Mouse (Mus musculus) gastrocnemius, adult 8-10 months (tissue): Measurements from ENCODE around the gene Gimap1. TPM values are rescaled to one million over a fixed set of nuclear protein-coding genes. Genes with fewer than 3 reads are reported as not detected.

Experiments
- DNase-seq, 2 experiments: peaks; one replicate each; pipeline ENCODE4 v3.0.0; 2022; ENCODE audit warnings: low spot score in 2 of 2
- total RNA-seq, 4 experiments: library from RNA; stranded (reverse); gene quantifications; 2 replicates each; pipeline ENCODE4 v1.2.4; 2022

Gene Gimap1
- total RNA-seq, 4 experiments from 2014 or later, result 1.5 to 3.1 (median 2.2) TPM

GRCm38 (mm10) chr6:48739780-48740055 lies 864 bp downstream of the Gimap1 start:
- no peak for DNase-seq

DNA sequence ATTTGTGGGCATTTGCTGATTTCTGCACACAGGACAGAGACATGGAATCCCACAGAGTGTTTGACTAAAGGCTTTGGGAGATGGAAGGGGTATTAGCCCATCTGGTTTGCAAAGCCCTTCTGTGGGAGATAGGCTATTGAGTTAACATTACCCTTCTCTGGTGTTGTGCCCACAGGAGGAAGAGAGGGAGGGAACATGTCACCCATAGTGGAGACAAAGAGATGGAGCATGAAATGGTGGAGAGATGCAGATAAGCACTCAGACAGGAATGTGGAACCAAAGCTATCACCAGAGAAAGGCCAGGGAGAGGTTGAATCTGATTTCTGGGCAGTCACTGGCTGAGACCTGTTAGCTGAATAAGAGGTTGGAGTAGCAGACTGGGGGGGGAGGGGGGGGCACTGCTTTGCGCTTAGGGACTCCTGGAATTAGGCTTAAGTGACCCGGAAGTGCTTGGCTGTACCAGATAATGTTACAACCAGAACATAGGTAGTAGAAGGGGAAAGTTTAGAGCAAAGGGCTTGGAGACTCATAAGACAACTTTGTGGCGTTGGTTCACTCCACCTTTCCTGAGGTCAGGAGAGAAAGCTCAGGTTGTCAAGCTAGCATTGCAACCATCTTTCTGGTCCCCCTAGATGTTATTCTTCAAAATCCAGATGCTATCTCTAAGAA lies 1.8 kb downstream of the Gimap1 start:
- no peak for DNase-seq

DNA sequence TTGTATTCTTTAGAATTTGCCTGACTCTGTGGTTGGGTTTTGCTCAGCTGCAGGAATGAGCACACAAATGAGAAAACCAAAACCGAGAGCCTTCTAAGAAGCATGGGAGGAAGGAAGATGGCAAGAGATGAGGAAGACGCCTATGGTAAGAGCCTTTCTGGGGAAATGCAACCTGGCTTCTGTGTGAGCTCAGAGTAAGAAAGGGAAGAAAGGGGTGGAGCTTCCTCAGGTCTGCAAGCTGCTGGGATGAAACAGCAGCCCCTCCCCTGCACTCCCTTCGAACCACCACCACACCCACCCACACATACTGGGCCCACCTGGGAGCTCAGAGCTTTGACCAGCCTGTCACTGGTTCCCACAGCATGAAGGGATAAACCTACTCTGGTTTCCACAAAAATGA lies 2.4 kb downstream of the Gimap1 start:
- DNase-seq, result no peak

DNA sequence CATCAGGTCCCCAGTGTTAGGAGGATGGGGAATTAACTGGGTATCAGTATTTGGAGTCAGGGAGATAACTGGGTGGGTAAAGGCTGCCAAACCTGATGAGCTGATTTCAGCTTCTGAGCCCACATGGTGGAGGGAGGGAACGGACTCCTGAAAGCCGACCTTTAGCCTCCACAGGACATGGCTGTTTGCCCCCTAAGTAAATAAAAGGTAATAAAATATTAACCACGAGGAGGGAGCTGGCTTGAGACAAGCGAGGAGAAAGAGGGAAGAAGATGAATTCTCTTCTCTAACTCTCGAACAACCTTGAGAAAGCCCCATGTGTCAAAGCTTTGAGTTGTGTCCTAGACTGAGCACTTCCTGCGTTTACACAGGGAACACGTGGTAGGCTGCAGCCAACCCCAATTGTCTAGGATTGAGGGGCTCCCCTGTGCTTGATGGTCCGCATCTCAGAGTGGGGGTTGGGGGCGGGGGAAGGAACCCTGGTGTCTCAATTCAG lies 2.9 kb downstream of the Gimap1 start:
- DNase-seq, result no peak

GRCm38 (mm10) chr6:48742422-48743351 lies 3.8 kb downstream of the Gimap1 start:
- no peak for DNase-seq

GRCm38 (mm10) chr6:48745490-48745889 lies 6.6 kb downstream of the Gimap1 start:
- DNase-seq, result no peak

DNA sequence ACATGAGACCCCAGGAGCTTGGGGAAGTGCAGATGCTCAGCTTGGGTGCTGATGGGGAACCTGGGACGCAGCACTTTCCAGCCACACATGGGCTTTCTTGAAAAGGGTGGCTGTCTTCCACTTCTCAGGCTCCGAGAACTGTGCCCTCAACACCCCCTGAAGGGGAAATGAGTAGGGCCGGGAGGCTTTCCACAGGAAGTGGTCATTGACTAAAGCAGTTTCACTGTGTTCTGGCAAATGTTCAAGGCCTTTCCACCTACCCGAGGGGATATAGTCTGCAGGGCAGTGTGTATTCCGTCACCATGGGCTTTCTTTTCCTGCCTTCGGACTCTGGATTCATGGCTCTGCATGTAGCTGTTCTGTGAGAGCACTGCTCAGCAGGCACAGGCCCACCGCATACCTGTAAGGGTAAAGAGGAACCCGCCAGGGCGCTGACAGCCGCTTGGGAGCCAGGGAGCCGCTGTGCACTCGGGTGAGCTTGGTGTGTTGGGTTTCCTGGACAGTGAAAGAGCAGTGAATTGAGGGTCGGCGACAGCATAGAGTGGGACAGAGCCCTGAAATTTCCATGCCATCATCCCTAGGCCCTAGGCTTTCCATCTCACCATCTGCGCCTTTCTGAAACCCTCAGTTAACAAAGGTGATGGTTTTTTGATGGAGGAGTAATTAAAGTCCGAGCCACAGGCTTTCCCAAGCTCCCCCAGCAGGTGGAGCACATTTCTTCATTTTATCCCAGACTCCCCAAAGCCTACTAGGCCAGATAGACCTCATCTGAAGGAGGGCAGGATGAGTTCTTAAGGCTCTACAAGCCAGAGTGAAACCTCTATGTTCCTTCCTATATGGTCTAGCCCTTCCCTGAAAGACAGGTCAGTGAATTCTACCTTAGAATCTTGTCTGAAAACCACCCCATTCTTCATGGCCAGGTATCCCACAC lies 7.4 kb downstream of the Gimap1 start, which contains the start of gene Gimap5:
Gene Gimap5, plus strand, starts transcription at position 239 of the 931 bp plus-strand sequence.
- DNase-seq, result no peak

DNA sequence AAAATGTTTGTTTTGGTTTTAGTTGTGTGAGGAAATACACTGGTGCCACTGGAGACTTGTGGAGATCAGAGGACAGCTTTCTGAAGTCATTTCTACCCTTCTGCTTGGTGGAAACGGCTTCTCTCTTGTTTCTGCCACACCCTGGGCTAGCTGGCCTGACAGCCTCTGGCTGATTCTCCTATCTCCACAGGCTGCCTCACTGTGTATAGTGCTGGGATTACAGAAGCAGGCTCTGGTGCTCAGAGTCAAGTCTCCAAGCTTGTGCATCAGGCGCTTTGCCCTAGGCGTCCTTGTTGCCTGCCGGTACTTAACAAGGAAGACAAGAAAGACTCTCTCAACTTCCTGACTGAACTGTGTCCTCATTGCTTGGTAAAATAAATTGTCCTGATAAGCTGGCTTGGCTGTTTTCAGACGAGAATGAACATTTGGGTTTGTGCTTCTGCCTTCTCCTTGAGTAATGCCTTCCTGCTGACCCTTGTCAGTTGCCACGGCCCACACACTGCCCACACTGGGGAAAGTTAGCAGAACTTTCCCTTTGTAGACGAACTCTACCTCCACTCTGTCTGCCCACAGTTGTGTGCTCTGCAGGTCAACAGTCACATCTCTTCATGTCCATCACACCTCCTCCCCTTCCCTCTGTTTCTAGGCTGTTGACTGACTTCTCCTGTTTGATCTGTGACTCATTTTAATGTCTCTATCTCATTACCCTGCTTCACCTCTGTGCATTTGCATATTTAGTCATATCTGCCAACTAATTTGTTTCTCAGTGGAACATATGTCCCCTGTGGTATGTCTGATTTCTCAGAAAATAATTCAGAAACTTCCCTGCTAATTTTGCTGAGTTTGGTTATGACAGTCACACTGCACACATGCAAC lies 8.5 kb downstream of the Gimap1 start:
- no peak for DNase-seq

DNA sequence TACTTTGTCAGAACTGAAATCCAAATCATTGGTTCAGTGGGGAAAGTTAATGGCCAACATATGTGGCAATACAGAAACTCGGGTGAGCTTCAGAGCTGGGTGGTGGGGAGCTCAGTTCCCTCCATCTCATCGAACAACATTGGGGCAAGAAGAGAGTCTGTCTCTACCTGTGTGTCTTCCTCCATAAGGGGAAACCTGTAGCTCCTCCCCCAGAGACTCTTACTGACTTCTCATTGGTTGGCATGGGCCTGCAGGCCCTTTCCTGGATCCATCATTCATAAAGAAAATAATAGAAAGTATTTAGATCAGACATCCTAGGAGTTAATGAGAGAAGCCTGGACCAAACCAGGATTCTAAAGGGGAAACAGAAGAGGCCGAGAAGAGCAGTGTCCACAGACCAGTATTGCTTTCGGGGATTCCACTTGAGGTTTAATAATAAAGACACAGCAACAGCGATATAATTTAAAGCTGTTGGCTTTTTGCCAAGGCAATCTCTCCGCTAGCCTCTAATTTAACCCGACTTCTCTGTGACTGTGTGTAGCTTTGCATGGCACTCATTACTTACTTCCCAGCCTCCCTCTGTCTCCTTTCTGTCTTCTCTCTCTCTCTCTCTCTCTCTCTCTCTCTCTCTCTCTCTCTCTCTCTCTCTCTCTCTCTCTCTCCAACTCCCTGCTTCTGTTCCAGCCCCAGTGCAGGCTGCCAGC lies 24.9 kb downstream of the Gimap1 start:
- DNase-seq, result no peak

DNA sequence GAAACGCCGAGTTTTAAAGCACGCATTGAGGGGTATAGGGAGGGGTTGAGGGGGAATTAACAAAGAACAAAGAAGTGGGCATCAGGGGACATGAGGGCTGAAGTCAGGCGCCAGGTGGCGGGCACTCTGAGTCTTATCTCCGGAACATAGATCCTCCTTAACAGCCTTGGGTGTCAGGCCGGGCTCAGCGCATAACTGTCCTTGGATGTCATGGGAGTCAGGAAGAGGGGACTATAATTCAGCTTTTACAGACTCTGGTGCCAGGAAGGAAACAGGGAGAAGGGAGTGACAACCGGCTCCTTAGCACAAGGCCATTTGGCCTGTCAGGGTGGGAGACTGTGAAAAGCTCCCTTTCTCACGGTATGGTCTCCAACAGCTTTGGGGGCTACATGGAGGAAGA lies 25.6 kb downstream of the Gimap1 start:
- DNase-seq, result no peak

- no peak for DNase-seq
Observed at GRCm38 (mm10) chr6:48768178-48768869, 29.5 kb downstream of the Gimap1 start.

GRCm38 (mm10) chr6:48768933-48769332 lies 30.1 kb downstream of the Gimap1 start:
- no peak for DNase-seq

GRCm38 (mm10) chr6:48770696-48771095 lies 31.8 kb downstream of the Gimap1 start, which contains the start of gene Gimap3:
Gene Gimap3 (minus strand): TSS chr6:48770851.
- no peak for DNase-seq

DNA sequence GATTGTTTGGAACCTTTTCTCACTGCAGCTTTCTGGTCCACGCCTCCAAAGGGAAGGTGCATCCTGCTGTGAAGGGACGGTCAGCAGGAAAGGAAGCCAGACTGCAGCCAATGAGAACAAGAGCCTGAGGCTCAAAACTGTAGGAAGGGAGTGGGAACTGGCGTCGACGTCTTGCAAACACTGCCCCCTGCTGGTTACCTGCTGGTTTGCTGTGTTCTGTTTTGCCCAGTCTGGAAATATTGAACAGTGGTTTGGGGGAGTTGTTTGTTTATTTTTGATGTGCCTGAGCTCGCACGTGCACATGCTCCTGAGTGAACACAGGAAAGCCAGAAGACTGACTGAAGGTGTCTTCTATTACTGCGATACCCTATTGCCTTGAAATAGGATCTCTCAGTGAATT lies 33.2 kb downstream of the Gimap1 start:
- peak; percentile 49 to 52 for DNase-seq

DNA sequence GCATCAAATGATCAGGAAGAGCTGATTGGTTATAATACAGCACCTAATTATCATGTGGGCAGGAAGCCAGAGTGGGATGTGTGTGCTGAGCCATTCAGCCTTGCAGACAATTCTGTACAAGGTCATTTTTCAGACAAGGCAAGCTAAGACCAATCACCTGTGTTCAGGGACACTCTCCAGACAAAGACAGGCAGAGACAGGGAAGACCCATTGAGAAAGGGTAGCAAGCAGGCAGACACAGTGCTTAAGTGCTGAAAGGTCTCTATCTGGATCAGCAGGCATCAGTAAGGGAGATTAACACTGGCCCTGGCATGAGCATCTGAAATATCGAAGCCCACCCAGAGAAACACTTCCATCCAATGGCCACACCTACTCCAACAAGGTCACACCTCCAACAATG lies 45.6 kb downstream of the Gimap1 start:
- DNase-seq, result no peak

GRCm38 (mm10) chr6:48785189-48785588 lies 46.3 kb downstream of the Gimap1 start:
- peak; percentile 11 to 26 for DNase-seq

DNA sequence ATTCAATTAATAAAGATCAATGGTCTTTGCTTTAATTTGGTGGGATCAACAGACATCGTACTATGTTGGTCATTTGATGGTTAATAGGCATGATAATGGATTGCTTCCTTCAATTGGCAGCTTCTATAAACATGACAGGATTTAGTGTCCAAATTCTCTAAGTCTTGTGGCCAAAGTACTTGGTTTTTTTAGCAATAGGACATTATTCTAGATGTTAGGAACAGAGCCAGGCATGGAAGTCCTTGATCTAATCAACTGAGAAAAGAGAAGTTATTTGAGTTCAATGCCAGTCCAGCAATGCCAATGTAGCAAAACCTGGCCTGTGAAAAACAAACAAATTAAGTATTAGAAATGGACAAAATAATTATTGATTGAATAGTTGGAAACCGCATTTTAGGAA lies 46.7 kb downstream of the Gimap1 start:
- no peak for DNase-seq

DNA sequence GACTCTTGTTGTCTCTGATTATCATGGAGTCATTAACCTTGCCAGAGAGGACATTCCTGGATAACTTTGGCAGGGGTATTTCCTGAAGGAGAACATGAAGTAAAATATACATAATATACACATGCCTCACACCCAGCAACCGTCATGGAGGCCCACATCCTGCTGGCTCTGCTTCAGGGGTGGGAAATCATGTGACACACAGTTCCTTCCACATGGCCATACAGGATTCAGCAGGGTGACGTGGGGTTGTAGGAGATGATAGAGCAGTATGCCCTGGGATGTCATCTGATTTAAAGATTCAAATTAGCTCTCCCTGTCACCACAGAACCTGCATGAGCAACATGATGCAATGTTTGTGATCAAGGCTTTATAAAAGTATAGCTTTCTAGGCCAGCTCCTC lies 49.0 kb downstream of the Gimap1 start:
- no peak for DNase-seq
